Mouse (Mus musculus): ENCODE data around the gene Fchsd2.

Fchsd2 gene

GRCm38 (mm10) chr7:101309985-101310326, 217.3 kb downstream of the Fchsd2 start:
- DNase-seq (ENCODE audit: inconsistent age in 2 of 2, low spot score in 1 of 2) = no peak

GRCm38 (mm10) chr7:101310327-101311028, 217.8 kb downstream of the Fchsd2 start:
- peak; percentile 98 to 99 for DNase-seq (ENCODE audit: inconsistent age in 2 of 2, low spot score in 1 of 2)

- DNase-seq (ENCODE audit: inconsistent age in 2 of 2, low spot score in 1 of 2) = no peak
Observed at GRCm38 (mm10) chr7:101311061-101311460, 218.4 kb downstream of the Fchsd2 start.

- DNase-seq (ENCODE audit: inconsistent age in 2 of 2, low spot score in 1 of 2) = no peak
Observed at GRCm38 (mm10) chr7:101313033-101313432, 220.4 kb downstream of the Fchsd2 start.

GRCm38 (mm10) chr7:101314396-101314795, 221.7 kb downstream of the Fchsd2 start:
- DNase-seq (ENCODE audit: inconsistent age in 2 of 2, low spot score in 1 of 2) = no peak

GRCm38 (mm10) chr7:101315699-101316098, 223.0 kb downstream of the Fchsd2 start:
- DNase-seq (ENCODE audit: inconsistent age in 2 of 2, low spot score in 1 of 2) = no peak

GRCm38 (mm10) chr7:101316591-101317001, 223.9 kb downstream of the Fchsd2 start:
- no peak for DNase-seq (ENCODE audit: inconsistent age in 2 of 2, low spot score in 1 of 2)

- no peak for DNase-seq (ENCODE audit: inconsistent age in 2 of 2, low spot score in 1 of 2)
Observed at GRCm38 (mm10) chr7:101317014-101317413, 224.4 kb downstream of the Fchsd2 start, which contains the start of gene Stard10. Stard10 (plus strand) TSS chr7:101317086.

- no peak for DNase-seq (ENCODE audit: inconsistent age in 2 of 2, low spot score in 1 of 2)
Observed at GRCm38 (mm10) chr7:101318848-101319247, 226.2 kb downstream of the Fchsd2 start.

GRCm38 (mm10) chr7:101319796-101320195, 227.1 kb downstream of the Fchsd2 start:
- no peak for DNase-seq (ENCODE audit: inconsistent age in 2 of 2, low spot score in 1 of 2)

- DNase-seq (ENCODE audit: inconsistent age in 2 of 2, low spot score in 1 of 2) = peak; percentile 64 to 80
Observed at GRCm38 (mm10) chr7:101320399-101321217, 227.9 kb downstream of the Fchsd2 start.

GRCm38 (mm10) chr7:101321218-101321827, 228.7 kb downstream of the Fchsd2 start:
- peak; percentile 67 to 82 for DNase-seq (ENCODE audit: inconsistent age in 2 of 2, low spot score in 1 of 2)

GRCm38 (mm10) chr7:101323141-101323594, 230.5 kb downstream of the Fchsd2 start:
- peak in 1 of 2 experiments; percentile 51 for DNase-seq (ENCODE audit: inconsistent age in 2 of 2, low spot score in 1 of 2)

GRCm38 (mm10) chr7:101324142-101324962, 231.7 kb downstream of the Fchsd2 start:
- peak; percentile 66 to 76 for DNase-seq (ENCODE audit: inconsistent age in 2 of 2, low spot score in 1 of 2)

- no peak for DNase-seq (ENCODE audit: inconsistent age in 2 of 2, low spot score in 1 of 2)
Observed at GRCm38 (mm10) chr7:101326006-101326405, 233.3 kb downstream of the Fchsd2 start.

GRCm38 (mm10) chr7:101327263-101327662, 234.6 kb downstream of the Fchsd2 start:
- no peak for DNase-seq (ENCODE audit: inconsistent age in 2 of 2, low spot score in 1 of 2)

GRCm38 (mm10) chr7:101327786-101328185, 235.1 kb downstream of the Fchsd2 start:
- no peak for DNase-seq (ENCODE audit: inconsistent age in 2 of 2, low spot score in 1 of 2)

GRCm38 (mm10) chr7:101328621-101329158, 236.0 kb downstream of the Fchsd2 start:
- peak; percentile 71 to 80 for DNase-seq (ENCODE audit: inconsistent age in 2 of 2, low spot score in 1 of 2)

GRCm38 (mm10) chr7:101329606-101330005, 236.9 kb downstream of the Fchsd2 start:
- no peak for DNase-seq (ENCODE audit: inconsistent age in 2 of 2, low spot score in 1 of 2)

GRCm38 (mm10) chr7:101330074-101330840, 237.6 kb downstream of the Fchsd2 start:
- DNase-seq (ENCODE audit: inconsistent age in 2 of 2, low spot score in 1 of 2) = peak; percentile 81

Measured in adrenal gland, adult (tissue).